Comparison of ENCODE assay signal across 8 mouse cellular contexts in genomic region chr13:104074731-104075130, GRCm38 (mm10). TPM values are rescaled to one million over a fixed set of nuclear protein-coding genes. Genes with fewer than 3 reads are reported as not detected.
A peak's percentile ranks its signal among the peaks of the same experiment; 100 is the strongest.
DNase-seq lines count a peak whose midpoint lies in the region; ATAC-seq and TF ChIP-seq lines count a peak whose summit lies in the region.

No protein-coding gene starts in this region.

- no peak; the same call in 1 of the 2 replicates for TF ChIP-seq POLR2A in embryonic fibroblast, embryonic 13.5 days (IDR thresholded peaks at IDR 0.05; ENCODE audit: low read depth, low read length)

- H3K9ac ChIP-seq in lung, embryonic 15.5 days: no peak overlapping the region
- no peak overlapping the region for H3K9ac ChIP-seq in forebrain, embryonic 13.5 days

- no peak overlapping the region for H3K4me3 ChIP-seq in embryonic fibroblast, embryonic 13.5 days (ENCODE audit: insufficient read depth, low read length)
- H3K4me3 ChIP-seq in lung, embryonic 15.5 days: no peak overlapping the region
- no peak overlapping the region for H3K4me3 ChIP-seq in forebrain, embryonic 13.5 days

- H3K27me3 ChIP-seq in lung, embryonic 15.5 days: no peaks in the 10 kb centered on the region
- H3K27me3 ChIP-seq in forebrain, embryonic 13.5 days: no peaks in the 10 kb centered on the region

- peaks cover 4% of the 10 kb centered on the region; the same call in 1 of the 2 replicates for H3K4me1 ChIP-seq in embryonic fibroblast, embryonic 13.5 days (ENCODE audit: control insufficient read depth, insufficient read depth, low read length)
- H3K4me1 ChIP-seq in lung, embryonic 15.5 days: peaks cover 20% of the 10 kb centered on the region
- H3K4me1 ChIP-seq in forebrain, embryonic 13.5 days: no peaks in the 10 kb centered on the region

- intact Hi-C loops in left cerebral cortex, postnatal 25 days (cut with DNase I): no loop called here

- no peaks in the 10 kb centered on the region for H3K36me3 ChIP-seq in lung, embryonic 15.5 days
- peaks cover 16% of the 10 kb centered on the region for H3K36me3 ChIP-seq in forebrain, embryonic 13.5 days (ENCODE audit: poor library complexity, severe bottlenecking)

- WGBS in lung, embryonic 15.5 days: 31% methylated on average over 10 of the region's 10 CpGs
- 87% methylated on average over 10 of the region's 10 CpGs for WGBS in forebrain, embryonic 13.5 days

- TF ChIP-seq CTCF in embryonic fibroblast, embryonic 13.5 days (IDR thresholded peaks at IDR 0.05; ENCODE audit: borderline replicate concordance, insufficient read depth, low read length): no peak

- peak; percentile 77 for DNase-seq in 416B (ENCODE audit: low read depth)
- no peak for DNase-seq in left cerebral cortex, postnatal 25 days (ENCODE audit: low spot score in 2 of 2)
- DNase-seq in retina, embryonic 14.5 days (ENCODE audit: low spot score): no peak
- DNase-seq in layer of hippocampus, postnatal 14 days (ENCODE audit: low spot score in 2 of 2): no peak

- H3K4me2 ChIP-seq in lung, embryonic 15.5 days: peak overlapping the region; percentile 17; the same call in 1 of the 2 replicates
- no peak overlapping the region for H3K4me2 ChIP-seq in forebrain, embryonic 13.5 days

- ATAC-seq in hematopoietic stem cell, adult 5-6 weeks (replicated peaks in 1 of 2; ENCODE audit: insufficient read depth in 1 of 2, low FRiP score in 2 of 2, low TSS enrichment in 1 of 2, low read depth in 1 of 2, poor library complexity in 2 of 2, severe bottlenecking in 2 of 2): peak; percentile 65 to 71
- ATAC-seq in lung, embryonic 15.5 days (ENCODE audit: borderline replicate concordance, extremely low read depth, low FRiP score, low TSS enrichment): peak; percentile 86
- no peak for ATAC-seq in forebrain, embryonic 13.5 days

- H3K27ac ChIP-seq in embryonic fibroblast, embryonic 13.5 days (ENCODE audit: insufficient read depth, low read length): peak overlapping the region; percentile 6; the same call in 1 of the 2 replicates
- H3K27ac ChIP-seq in lung, embryonic 15.5 days: peak overlapping the region; percentile 61
- H3K27ac ChIP-seq in forebrain, embryonic 13.5 days: no peak overlapping the region

- H3K9me3 ChIP-seq in lung, embryonic 15.5 days: no peaks in the 10 kb centered on the region
- no peaks in the 10 kb centered on the region for H3K9me3 ChIP-seq in forebrain, embryonic 13.5 days (replicated peaks)

RNA-seq across cellular contexts. Expression of gene Nln, which starts 34.7 kb away (rescaled TPM):
- polyA plus RNA-seq in embryonic fibroblast, embryonic 13.5 days (2011; ENCODE audit: insufficient read length, low read depth, missing spikeins): 39.9 and 44.0 TPM in 2 replicates
- 21.4 and 24.6 TPM in 2 replicates for total RNA-seq in hematopoietic stem cell, adult 5-6 weeks (2017)
- polyA plus RNA-seq in lung, embryonic 15.5 days (2015; fragmentation: Nextera tagmentation; extraction: Ambion mirVana): 18.6 and 18.7 TPM in 2 replicates
- total RNA-seq in left cerebral cortex, postnatal 25 days (2021): 10 to 100 TPM; 23.9 to 31.0 TPM
- 10 to 100 TPM; 31.7 to 33.0 TPM for total RNA-seq in layer of hippocampus, postnatal 14 days (2021)
- 22.3 and 25.7 TPM in 2 replicates for polyA plus RNA-seq in forebrain, embryonic 13.5 days (2015; fragmentation: Nextera tagmentation; extraction: Ambion mirVana)

RNA-seq across cellular contexts. Expression of gene Sgtb, which starts 34.8 kb away (rescaled TPM):
- polyA plus RNA-seq in embryonic fibroblast, embryonic 13.5 days (2011; ENCODE audit: insufficient read length, low read depth, missing spikeins): 6.8 and 7.2 TPM in 2 replicates
- total RNA-seq in hematopoietic stem cell, adult 5-6 weeks (2017): not detected in 2 replicates
- 5.5 TPM in 2 replicates for polyA plus RNA-seq in lung, embryonic 15.5 days (2015; fragmentation: Nextera tagmentation; extraction: Ambion mirVana)
- 100 to 1,000 TPM; 127 to 139 TPM for total RNA-seq in left cerebral cortex, postnatal 25 days (2021)
- 10 to 100 TPM; 68.5 to 69.4 TPM for total RNA-seq in layer of hippocampus, postnatal 14 days (2021)
- polyA plus RNA-seq in forebrain, embryonic 13.5 days (2015; fragmentation: Nextera tagmentation; extraction: Ambion mirVana): 24.6 and 27.8 TPM in 2 replicates

Comparison
In these comparisons a context has a peak if more than half of its experiments do, and no peak if none do; other contexts are left out.
1. RNA of gene Sgtb, which starts 34.8 kb away (total RNA-seq): 127 to 139 TPM in left cerebral cortex, postnatal 25 days and 68.5 to 69.4 TPM in layer of hippocampus, postnatal 14 days; not detected in hematopoietic stem cell, adult 5-6 weeks; every median in the first group is over 10 times any median in the second.